Mouse (Mus musculus): ENCODE data around the gene Krtap17-1.

- TF ChIP-seq MAFK (IDR thresholded peaks at IDR 0.05; ENCODE audit: insufficient read depth, low read depth, low read length) (no peak), CHD2 (IDR thresholded peaks at IDR 0.05; ENCODE audit: low read depth, low read length) (no peak), HCFC1 (IDR thresholded peaks at IDR 0.05; ENCODE audit: borderline replicate concordance, insufficient read depth, low read length) (no peak), ZNF384 (IDR thresholded peaks at IDR 0.05; ENCODE audit: low read depth, low read length) (no peak), ZC3H11A (IDR thresholded peaks at IDR 0.05; ENCODE audit: borderline replicate concordance, low read depth, low read length) (no peak)
These were observed 3.2 kb downstream of the Krtap17-1 start for GRCm38 (mm10) chr11:99990571-99990970.

Data from ES-E14 (cell line).